Mouse (Mus musculus) frontal cortex, adult (tissue): ENCODE data around the gene Dppa2.

Experiments
- ATAC-seq: cut with Nextera tagmentation; 2 replicates; pipeline ENCODE4 v1.9.2; 2017; ENCODE audit warnings: mild to moderate bottlenecking, moderate library complexity, mixed read lengths; ENCODE audit not compliant: low TSS enrichment

Gene Dppa2

DNA sequence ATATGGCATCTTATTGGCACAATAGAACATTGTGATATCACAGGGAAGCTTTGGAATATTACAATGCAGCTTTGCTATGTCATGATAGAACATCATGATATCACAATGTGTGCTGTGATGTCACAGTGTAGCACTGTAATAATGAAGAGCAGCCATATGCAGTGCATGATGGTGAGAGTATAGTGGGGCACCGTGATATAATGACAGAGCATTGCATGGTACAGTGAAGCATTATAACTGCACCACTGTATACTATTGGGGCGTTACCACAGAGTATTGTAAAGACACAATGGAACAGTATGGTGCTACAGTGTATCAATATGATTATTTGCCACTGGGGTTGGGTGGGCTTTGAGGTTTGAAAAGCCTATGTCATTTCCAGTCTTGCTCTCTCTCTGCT lies 40.5 kb downstream of the Dppa2 start:
- ATAC-seq = no peak

DNA sequence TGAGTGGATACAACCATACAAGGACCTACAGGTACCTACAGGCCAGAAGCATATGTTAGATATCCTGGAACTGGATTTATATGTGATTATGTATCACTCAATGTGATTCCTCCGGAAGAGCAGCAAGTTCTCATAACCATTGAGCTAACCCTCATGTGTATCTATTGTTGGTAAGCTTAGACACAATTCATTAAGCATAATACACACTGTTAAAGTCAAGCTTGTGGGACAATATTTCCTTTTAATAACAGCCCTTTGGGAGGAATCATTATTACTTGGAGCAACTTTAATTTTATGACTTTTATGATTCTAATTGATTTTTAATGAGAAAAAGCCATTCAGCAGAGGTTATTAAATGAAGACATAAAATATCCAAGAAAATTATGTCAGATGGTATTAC lies 43.5 kb downstream of the Dppa2 start:
- ATAC-seq = no peak

DNA sequence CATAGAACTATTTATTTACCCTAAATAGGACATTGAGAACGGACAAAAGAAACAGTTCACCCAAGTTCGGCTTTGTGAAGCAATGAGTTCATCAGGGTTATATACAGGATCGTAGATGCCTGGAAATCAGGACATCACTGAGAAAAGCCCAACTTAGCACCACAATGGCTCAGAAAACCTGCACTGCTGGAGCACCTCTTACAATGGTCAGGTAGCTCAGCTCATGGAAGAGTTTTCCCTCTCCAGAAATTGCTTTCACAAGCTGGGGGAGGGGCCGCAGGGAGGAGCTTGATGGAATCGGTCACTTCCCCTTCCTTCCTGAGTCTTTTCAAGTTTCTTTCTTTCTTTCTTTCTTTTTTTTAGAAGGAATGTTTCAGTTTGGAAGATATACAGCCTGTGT lies 52.0 kb downstream of the Dppa2 start:
- no peak for ATAC-seq

DNA sequence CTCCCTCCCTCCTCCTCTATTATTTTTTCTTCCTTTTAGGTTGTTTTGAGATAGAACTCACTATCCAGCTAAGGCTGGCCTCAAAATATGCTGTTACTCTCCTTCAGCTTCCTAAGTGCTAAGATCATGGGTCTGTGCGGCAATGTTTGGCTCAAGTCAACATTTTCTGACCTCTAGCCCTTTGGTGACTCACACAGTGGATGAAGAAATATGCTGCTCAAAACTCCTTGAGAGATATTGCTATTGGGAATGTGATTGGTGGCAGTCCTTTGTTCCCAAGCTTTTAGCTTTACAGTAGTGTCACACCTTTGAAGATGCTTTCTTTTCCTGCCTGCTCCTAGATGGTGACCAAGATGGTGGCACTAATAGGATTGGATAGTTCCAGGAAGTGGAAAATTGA lies 52.7 kb downstream of the Dppa2 start:
- ATAC-seq = no peak

DNA sequence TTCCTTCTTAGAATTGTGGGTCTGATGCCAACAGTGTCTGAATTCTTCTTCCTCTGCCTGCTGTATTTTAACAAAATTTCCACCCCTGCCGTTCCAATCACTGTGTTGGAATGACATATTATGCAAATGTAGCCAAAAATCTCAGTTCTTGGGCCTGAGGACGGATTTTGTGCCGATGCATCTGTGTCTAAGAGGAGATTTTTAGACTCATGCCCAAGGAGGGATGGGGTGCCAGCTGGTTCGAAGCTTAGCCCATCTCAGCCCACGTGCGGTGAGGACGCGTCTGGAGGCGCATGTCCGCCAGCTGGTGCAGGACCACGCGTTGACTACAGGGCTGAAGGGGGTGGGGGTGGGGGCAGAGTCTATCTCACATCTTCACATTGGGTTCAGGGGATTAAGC lies 57.2 kb downstream of the Dppa2 start:
- peak; percentile 97 for ATAC-seq

DNA sequence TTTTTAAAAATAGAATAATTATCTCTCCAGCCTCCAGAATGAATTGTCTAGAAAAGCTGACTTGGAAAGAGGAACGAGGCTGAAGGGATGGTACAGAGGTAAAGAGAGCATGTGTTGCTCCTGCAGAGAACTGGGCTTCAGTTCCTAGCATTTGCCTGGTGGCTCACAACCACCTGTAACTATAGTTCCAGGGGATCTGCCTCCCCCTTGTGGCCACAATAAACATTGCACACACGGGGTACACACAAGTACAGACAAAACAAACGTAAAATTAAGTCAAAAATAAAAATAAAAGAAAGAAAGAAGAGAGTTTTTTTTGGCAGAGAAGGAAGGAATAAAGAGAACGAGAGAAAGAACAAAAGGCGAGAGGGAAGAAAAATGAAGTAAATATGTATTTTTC lies 63.1 kb downstream of the Dppa2 start:
- ATAC-seq = no peak

DNA sequence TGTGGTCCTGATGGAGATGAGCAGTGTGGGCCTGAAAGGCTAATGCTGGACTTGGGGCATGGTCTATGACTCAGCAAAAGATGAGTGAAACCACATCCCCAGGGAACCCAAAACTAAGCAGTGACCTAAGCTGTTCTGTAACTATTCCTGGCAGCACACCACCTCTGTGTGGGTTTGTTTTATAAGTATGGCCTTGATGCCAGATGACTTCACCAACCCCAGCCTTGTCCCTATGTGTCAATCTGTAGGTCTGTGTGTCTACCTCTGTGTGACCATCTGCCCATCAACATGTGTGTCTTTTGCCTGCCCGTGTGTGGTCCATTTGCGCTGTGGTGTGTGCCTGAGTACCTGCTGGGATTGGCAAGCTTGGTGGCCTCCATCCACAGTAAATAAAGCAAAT lies 64.4 kb downstream of the Dppa2 start:
- no peak for ATAC-seq
